Mouse (Mus musculus): ENCODE measurements at regions not wholly inside any gene's neighbourhood (a gene's known extent, or its start where the extent isn't known, plus 50 kb on each side); places are given as distances from the start of the nearest gene placed in this dataset.
"Not testable (repeated sequence)": the region's sequence is repeated elsewhere in the genome, so short reads cannot be mapped to it uniquely, and the experiment has no call there.

DNA sequence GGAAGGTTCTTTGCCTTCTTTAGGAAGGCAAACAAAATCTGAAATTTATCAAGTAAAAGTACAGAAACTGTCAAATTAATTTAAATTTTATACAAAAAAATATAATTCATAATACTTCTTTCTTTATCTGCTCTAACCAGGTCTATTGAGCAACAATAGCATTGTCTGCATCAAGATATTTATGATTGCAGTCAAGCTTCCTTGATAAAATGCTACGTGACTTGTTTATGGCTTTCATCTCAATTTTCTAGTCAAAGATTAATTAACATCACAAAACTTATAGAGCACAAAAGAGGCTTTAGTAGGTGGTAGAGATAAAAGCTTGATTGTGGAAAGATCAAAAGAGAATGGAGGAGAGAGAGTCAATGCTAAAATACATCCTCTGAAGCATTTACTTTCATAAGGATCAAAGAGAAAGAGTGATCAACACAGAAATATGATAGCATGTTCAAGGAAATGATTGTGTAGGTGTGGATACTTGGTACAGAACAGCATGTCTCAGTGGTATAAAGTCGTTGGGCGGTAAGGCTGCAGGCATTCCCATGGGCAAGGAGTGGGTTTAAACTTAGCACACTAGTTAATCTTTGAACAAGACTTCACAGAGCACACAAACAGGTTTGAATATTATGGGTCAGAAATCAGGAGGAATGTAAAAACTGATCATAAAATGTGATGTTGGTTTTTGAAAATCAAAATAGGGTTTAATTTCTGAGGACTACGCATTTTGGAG, 164.3 kb upstream of the Speer4f2 start:
- no peak for DNase-seq (ENCODE audit: low spot score in 2 of 2)

DNA sequence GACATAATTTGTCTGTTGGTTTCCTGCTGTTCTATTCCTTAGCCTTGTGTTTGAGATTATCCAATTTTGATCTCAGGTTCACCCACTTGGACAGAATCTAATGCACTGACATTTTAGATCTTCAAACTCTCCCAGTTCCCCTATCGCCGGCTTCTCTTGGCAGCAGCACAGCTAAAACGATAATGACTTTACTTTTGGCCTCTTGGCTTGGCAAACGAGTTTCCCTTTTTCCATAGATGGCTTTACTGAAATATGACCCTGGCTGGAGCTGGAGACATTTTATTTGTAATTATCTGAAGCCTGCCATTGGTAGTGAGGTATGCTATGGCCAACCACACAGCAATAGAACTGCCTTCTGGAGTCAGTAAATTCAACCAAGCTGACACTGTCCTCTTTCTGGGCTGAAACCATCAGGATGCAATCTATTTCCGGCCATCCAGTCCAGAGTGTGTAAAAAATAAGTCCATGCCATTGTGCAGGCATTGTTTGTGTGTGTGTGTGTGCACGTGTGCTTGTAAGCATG, 162.2 kb upstream of the Speer4f2 start:
- DNase-seq (ENCODE audit: low spot score in 2 of 2) = no peak

DNA sequence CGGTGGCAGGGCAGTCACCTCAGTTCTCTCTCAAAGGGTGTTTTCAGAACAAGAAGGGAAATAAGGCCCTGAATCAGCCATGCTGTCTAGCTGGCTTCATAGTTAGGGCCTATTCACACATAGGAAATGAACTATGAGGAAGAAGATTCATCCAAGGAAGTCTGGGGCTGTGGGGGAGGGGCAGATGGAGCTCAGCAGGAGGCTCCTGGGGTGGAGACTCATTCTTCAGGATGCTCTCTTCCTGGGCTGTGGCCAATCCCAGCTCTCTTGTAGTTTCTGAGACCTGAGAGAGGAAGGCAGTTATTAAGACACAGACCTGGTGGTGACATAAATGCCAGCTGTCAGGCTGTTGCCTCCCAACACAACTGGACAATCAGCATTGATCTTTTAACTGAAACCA, 149.4 kb upstream of the Speer4f2 start:
- DNase-seq (ENCODE audit: low spot score in 2 of 2) = not testable (repeated sequence)

DNA sequence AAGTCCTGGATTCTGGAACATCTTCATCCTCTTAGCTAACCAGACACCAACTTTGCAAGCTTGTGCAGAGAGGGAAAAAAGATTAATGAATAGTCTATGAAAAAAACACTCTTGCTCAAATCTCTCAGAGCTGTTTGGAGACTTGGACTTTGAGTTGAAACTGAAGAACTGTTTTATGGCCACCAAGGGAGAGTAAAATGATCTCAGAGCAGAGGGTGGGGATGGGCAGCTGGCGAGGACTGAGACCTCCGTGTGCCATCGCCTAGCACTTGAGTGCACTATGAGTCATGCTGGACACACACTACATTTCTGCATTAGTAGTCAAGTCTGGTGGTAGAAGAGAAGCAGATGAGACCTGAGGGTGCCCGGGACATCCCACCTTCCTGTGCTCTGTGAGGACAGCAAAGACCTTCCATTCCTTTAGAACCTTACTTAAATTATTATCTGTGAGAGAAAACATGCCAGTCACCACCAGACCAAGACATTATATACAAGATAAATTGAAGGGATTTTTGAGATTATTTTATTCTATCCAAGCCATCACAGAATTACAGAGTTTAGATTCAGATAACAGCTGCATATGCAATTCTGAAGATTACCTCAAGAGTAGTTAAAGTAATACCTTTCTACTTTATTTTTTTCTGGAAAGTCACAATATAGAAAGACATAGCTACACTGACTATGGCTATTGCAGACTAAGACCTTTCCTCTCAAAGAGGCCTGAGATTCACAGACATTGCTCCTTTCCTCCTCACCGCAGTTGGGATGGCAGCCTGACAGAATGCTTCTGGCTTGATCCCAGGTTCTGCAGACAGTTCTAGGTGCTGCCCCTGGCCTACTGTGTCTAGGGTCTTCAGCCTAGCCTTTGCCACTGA, 125.0 kb upstream of the Speer4f2 start:
- DNase-seq (ENCODE audit: low spot score in 2 of 2) = no peak

DNA sequence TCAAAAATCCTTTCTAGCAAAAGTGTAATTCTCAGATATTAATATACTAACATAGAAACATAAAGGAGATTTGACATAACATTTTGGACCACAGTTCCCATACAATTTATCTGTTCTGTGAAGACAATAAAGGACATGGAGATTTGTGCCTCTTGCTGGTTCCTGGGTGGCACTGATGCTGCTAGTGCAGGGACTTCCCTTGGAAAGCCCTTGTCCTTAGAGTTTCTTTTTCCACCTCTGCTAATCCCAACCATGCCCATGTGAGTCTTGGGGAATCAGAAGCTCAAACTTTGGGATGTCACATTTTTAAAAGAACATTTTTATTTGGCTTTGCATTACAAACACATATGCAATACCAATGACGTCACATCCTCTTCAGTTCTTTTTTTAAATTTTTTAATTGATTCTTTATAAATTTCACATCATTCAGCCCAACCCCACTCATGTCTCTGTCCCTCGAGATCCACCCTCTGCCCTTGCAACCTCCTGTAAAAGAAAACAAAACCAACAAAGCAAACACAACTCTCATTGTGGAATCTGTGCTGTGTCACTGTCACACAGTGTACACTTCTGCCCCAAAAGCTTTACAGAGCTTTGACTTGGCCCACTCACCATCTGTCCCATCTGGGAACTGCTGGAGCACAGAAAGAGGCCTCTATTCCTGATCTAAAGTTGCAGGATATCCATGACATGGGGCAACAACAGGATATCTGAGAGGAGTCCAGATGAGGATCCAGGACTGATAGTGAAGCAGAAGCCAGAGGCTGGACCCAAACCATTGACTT, 112.2 kb upstream of the Speer4f2 start:
- DNase-seq (ENCODE audit: low spot score in 2 of 2) = no peak

DNA sequence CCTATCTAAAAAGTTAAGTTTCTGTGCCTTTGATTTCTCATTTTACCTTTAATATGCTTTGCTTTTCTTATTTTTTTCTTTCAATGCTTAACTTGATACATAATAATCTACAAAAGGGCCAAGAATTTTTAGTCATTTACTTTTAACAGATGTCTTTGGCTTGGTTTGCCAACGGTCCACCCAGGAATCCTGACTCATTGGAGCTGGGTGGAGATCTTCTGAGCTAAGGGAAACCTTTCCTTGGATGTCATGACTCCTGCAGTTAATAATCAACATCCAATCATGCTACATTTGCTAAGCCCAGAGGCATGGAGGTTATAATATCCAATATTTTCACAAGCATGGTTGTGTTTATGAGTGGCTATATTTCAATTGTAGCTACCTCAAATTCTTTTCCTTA, 110.9 kb upstream of the Speer4f2 start:
- no peak for DNase-seq (ENCODE audit: low spot score in 2 of 2)

DNA sequence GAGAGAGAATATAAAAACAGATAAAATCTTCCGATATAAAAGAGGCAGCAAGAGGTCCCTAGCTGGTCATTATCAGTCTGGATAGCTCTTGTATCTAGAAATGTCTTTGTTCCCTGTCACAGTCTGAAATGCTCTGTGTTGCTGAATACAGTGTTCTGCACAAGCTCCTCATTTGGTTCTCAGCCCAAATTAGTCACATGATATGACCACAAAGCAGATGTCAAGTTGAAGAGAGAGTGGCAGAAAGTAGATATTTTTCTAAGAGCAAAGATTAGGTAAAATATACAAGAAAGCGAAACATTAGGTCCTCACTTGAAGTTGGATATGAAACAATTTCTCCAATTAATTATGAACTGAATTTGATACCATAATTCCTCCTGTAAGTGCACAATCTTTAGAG, 101.8 kb upstream of the Speer4f2 start:
- no peak for DNase-seq (ENCODE audit: low spot score in 2 of 2)

DNA sequence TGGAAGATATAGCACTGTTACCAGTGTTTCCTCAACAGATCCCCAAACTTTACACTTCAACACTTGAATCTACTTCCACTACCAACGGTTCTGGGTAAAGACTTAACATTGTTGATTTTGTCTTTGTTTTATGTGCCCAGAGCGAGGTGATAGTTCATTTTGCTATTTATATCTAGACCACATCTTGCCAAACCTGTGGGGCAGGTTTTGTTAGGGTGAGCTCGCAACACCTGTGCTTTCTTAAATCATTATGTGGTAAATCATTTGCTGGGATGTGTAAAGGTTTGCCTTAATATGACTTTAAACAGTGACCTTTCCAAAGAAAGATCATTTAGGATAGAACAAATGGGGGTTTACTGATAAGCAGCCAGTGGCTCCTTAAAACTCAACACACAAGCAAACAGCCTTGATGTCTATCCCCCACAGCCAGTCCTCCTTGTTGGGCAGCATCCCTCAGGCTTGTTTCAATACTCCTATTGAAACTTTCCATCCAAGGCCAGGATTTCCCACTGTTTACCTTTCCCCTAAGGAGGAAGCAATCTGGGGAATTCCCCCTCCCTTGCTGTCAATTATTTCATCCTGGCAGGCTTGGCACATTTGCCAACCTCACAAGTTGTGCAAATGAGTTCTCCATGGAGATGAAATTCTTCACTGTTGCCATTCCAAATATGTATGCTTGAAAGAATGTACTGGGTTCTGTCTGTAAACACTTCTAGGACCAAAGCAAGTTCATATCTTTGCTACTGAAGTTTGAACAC, 101.1 kb upstream of the Speer4f2 start:
- DNase-seq (ENCODE audit: low spot score in 2 of 2) = no peak

DNA sequence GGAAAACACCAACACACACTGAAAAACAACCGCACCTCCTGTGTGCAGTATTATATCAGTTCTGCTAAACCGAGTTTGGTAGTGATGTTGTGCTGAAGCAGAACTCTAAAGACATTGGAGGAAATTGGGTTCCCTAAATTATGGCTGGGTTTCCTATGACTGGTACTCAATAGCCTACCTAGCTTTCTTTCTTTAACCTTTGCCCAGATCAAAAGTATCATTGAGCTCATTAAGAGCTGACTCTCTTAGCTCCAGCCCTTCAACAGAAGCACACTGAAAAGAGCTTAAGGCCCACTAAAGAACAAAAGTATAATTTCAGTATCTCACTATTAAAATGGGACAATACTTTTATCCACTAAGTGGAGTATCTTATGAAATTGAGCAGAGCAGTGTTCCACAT, 97.6 kb upstream of the Speer4f2 start:
- DNase-seq (ENCODE audit: low spot score in 2 of 2) = no peak

DNA sequence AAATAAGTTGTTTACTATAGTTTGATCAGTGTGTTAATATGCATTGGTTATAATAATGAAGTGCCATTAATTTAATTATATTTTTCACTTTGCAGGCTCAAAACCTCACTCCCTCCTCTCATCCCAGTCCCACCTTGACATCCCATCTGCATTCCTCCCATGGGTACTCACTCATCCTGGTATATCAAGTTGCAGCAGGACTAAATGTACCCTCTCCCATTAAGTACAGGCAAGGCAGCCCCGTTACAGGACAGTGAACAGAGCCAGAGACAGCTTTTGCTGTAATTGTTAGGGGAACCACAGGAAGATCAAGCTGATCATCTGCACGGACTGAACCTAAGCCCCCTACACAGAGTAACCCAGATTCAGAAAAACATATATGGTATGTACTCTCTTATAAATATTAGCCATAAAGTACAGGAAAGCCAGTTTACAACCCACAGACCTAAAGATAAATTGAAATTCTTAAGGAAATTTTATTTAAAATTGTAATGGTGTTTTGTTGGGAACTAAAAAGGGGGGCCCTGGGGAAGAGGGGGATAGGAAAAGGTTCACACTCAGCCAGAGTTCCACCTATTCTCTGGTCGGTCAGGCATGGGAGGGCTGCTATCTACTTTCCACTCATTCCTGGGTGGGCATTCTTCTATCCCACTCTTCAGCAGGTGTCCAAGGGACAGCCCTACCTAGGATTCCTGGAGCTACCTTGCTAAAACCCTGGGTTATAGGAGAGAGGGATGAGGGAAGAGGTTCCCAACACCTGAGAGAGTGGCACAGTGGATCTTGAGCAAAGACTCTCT, 96.0 kb upstream of the Speer4f2 start:
- no peak for DNase-seq (ENCODE audit: low spot score in 2 of 2)

DNA sequence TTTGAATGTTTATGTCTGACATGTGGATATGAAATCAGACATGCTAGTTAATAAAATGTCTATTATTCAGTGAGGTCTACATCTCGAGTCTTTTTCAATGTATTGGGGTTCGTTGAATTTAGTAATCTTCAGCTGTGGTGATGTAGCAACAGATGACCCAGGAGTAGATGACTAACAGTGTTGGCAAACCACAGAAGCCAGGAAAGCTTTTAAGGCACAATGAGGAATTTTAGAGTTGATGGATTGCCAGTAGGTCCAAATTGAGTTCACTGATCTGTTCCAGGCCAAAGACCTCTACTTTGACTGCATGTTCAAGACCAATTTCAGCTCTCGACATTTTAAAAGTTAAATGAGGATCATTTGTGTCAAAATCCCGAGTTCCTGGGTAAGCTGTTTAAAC, 92.8 kb upstream of the Speer4f2 start:
- DNase-seq (ENCODE audit: low spot score in 2 of 2) = no peak

DNA sequence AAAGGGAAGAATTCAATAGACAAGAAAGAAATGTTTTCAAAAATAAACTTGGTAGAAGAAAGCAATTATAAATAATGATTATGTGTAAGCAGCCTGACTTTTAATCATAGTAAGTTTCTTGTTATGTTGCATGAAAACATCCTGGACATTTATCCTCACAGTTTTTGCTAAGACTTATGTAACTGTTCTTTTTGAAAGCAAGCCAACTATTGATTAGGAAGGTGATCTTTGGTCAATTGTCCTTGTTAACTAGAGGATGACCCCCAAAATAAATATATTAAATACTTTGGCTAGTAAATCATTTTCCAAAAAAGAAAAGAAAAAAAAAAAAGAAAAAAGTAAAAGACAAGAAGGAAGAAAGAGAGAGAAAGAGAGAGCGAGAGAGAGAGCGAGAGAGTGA, 92.0 kb upstream of the Speer4f2 start:
- DNase-seq (ENCODE audit: low spot score in 2 of 2) = no peak

DNA sequence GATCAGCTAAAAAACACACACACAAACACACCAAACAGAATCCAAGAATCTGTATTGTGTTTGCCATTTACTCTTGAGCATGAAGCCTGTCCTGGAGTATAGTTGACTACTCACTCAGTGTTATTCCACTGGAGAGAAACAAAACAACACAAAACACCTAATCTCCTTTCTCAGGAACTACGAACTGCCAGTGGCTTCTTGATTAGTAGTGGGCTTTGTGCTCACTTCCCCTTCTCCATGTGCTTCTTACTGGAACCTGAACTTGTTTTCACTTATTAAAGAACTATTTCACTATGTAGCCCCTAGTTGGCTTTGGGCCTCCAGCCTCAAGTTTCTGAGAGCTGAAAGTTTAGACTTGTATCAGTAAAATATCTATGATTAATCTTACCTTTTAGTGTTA, 84.0 kb upstream of the Speer4f2 start:
- DNase-seq (ENCODE audit: low spot score in 2 of 2) = no peak

DNA sequence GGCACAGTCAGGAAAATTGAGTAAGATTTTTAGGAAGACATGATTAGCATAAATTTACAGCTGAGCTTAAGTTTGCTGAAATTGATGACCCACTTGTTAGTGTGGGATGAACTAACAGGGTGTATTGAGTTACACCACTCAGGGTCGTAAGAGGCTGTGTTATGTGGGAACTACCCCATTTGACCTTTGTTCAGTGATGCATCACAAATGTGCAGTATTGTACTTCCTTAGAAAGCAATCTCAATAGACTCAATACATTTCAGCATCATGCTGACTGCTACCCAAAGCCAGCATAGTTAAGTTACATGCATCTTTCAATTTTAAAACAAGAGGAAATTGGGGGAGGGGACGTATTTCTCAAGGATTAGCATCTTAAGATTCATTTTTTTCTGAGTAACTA, 80.4 kb upstream of the Speer4f2 start:
- DNase-seq (ENCODE audit: low spot score in 2 of 2) = no peak

DNA sequence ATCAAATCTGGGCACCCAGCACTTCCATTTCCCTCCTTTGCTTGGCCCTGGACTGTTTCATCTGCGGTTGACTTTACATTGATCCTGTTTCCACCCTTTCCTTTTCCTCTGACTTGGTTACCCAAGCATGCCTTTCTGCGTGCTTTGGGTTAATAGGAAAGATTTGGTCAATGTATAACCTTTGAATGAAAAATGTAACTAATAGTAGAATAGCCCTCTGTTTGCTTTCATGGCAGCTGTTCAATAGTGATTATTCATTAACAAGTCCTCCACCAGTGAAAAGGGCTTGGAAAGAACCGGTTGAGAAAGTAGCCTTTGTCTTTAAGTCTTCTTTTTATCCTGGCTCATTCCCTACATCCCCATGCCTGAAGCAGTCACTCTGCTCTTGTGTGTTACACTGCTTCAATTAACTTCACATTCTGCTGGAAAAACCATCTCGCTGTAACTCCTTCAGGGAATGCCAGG, 76.4 kb upstream of the Speer4f2 start:
- no peak for DNase-seq (ENCODE audit: low spot score in 2 of 2)

DNA sequence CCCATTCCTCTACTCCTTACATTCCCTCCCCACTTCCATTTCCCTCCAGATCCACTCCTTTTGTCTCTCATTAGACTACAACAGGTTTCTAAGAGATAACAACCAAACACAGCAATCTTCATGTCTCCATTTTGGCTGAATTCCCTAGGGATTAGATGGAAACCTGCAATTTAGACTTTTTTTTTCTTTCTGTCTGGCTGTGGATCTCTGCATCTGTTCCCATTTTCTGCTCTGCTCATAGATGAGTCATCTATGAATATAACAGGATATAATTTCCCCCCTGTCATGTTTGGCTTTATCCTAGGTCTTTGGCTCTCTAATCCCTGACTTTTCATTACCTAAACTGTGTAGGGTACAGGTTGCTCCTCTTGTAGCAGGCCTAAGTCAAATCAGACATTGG, 73.1 kb upstream of the Speer4f2 start:
- DNase-seq (ENCODE audit: low spot score in 2 of 2) = no peak

DNA sequence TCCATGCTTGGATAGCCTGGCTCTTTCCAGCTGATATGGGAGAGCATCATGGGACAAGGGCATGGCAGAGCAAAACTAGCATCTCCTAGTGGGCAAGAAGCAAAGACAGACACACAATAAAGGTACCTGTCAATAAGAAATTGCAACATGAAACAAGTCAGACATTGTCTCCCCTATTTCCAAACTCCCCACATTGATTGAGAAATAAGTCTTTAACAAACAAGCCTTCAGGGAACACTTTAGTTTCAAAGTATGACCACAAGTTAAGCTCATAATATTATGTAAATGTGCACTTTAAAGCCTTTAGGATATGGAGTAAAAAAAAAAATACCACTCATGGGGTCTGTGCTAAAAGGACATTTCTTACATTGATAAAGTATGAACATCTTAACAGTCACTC, 51.5 kb upstream of the Speer4f2 start:
- DNase-seq (ENCODE audit: low spot score in 2 of 2) = no peak

All from spleen, postnatal 36 days (tissue).